Comparison of ENCODE assay signal across 26 mouse cellular contexts in the genomic region with DNA sequence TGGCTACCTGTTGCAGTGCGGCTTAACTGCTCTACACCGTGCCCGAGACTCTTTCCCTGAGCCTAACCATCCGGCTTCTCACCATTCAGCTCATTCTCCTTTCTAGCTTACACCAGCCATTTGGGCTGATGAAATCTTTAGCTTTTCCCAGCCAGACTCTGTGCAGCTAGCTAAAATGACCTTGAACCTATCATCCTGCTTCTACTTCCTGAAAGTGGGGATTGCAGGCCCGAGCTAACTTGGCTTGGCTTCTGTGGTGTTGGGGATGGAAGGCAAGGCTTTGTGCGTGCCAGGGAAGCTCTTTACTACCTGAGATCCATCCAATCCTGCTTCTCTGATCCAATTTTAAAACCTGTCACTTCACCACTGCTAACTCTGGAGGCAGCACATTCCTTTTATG.
DNase-seq lines count a peak whose midpoint lies in the region; ATAC-seq and TF ChIP-seq lines count a peak whose summit lies in the region.
"Had no signal": no experiment of that assay in that cellular context is flagged by ENCODE, and none has a peak within 500 bp of the region (broad histone marks: within the 10 kb centered on the region; RNA-seq: fewer than 3 reads in every experiment).

No protein-coding gene starts in this region.

- no peaks in the 10 kb centered on the region for H3K9me3 ChIP-seq in kidney, embryonic 16.5 days (ENCODE audit: low read length)
- H3K9me3 ChIP-seq in limb, embryonic 11.5 days (ENCODE audit: control insufficient read depth, low read length) = no peaks in the 10 kb centered on the region
- H3K9me3 ChIP-seq in hindbrain, embryonic 14.5 days (ENCODE audit: control insufficient read depth, low read length) = no peaks in the 10 kb centered on the region
- H3K9me3 ChIP-seq: forebrain, embryonic 10.5 days; hindbrain, embryonic 15.5 days; midbrain, embryonic 10.5 days had no signal

- H3K36me3 ChIP-seq in heart, adult 2 months (ENCODE audit: control insufficient read depth, insufficient read depth, low read length) = no peaks in the 10 kb centered on the region
- no peaks in the 10 kb centered on the region for H3K36me3 ChIP-seq in kidney, embryonic 16.5 days (ENCODE audit: insufficient read depth, low read length)
- H3K36me3 ChIP-seq in limb, embryonic 11.5 days (ENCODE audit: control insufficient read depth, insufficient read depth, low read length) = no peaks in the 10 kb centered on the region
- no peaks in the 10 kb centered on the region for H3K36me3 ChIP-seq in hindbrain, embryonic 14.5 days (replicated peaks; ENCODE audit: control insufficient read depth, insufficient read depth)
- H3K36me3 ChIP-seq: forebrain, embryonic 10.5 days; hindbrain, embryonic 15.5 days; liver, embryonic 12.5 days; midbrain, embryonic 10.5 days had no signal

- no peaks in the 10 kb centered on the region for H3K27me3 ChIP-seq in heart, adult 2 months (ENCODE audit: control insufficient read depth, insufficient read depth, low read length)
- no peaks in the 10 kb centered on the region for H3K27me3 ChIP-seq in kidney, embryonic 16.5 days (ENCODE audit: insufficient read depth, low read length)
- no peaks in the 10 kb centered on the region for H3K27me3 ChIP-seq in limb, embryonic 11.5 days (ENCODE audit: control insufficient read depth, insufficient read depth, low read length)
- H3K27me3 ChIP-seq in hindbrain, embryonic 14.5 days (ENCODE audit: control insufficient read depth, insufficient read depth, low read length) = no peaks in the 10 kb centered on the region
- H3K27me3 ChIP-seq: hindbrain, embryonic 15.5 days; liver, embryonic 12.5 days had no signal

- TF ChIP-seq POLR2A in heart, adult 2 months (IDR thresholded peaks at IDR 0.05; ENCODE audit: insufficient read depth, low read depth, low read length) = no peak

- peak overlapping the region; percentile 32; the same call in 1 of the 2 replicates for H3K27ac ChIP-seq in heart, adult 2 months
- H3K27ac ChIP-seq in kidney, embryonic 16.5 days (ENCODE audit: low read length) = peak overlapping the region; percentile 28; the same call in 1 of the 2 replicates
- H3K27ac ChIP-seq in limb, embryonic 11.5 days (replicated peaks; ENCODE audit: low read depth, low read length) = peak overlapping the region; percentile 81
- H3K27ac ChIP-seq in hindbrain, embryonic 14.5 days = no peak overlapping the region
- H3K27ac ChIP-seq: hindbrain, embryonic 15.5 days; layer of hippocampus, adult 2 months; liver, embryonic 12.5 days had no signal

- ATAC-seq in kidney, embryonic 16.5 days (ENCODE audit: low FRiP score, low TSS enrichment) = no peak
- no peak for ATAC-seq in limb, embryonic 11.5 days (ENCODE audit: insufficient number of reproducible peaks, low FRiP score, low TSS enrichment, low read depth)
- ATAC-seq in CD4-positive, CD25-positive, alpha-beta regulatory T cell, adult 4 months = no peak
- ATAC-seq in hindbrain, embryonic 14.5 days (ENCODE audit: low FRiP score) = no peak
- ATAC-seq: intestine, postnatal 0 days; liver, embryonic 12.5 days had no signal

- no peak for TF ChIP-seq EP300 in heart, adult 2 months (IDR thresholded peaks at IDR 0.05; ENCODE audit: insufficient read depth, low read depth, low read length)

- intact Hi-C loops in heart, adult 2 months (cut with DNase I) = loop anchor here (5.0 kb wide), 1 partner anchor 88 kb away; no protein-coding TSS in a partner anchor
- intact Hi-C loops in heart, postnatal 25 days (cut with DNase I) = no loop called here

- no peaks in the 10 kb centered on the region for H3K79me2 ChIP-seq in heart, adult 2 months (replicated peaks; ENCODE audit: control insufficient read depth, insufficient read depth, low read length)

- no peak overlapping the region for H3K4me2 ChIP-seq in kidney, embryonic 16.5 days (replicated peaks; ENCODE audit: low read depth, low read length)
- H3K4me2 ChIP-seq in limb, embryonic 11.5 days (ENCODE audit: low read depth, severe bottlenecking) = no peak overlapping the region
- H3K4me2 ChIP-seq in hindbrain, embryonic 14.5 days (replicated peaks) = no peak overlapping the region
- H3K4me2 ChIP-seq: hindbrain, embryonic 15.5 days; liver, embryonic 12.5 days had no signal

- peaks cover 7% of the 10 kb centered on the region for H3K4me1 ChIP-seq in heart, adult 2 months (ENCODE audit: control insufficient read depth, insufficient read depth, low read length)
- peaks cover 23% of the 10 kb centered on the region for H3K4me1 ChIP-seq in kidney, embryonic 16.5 days (ENCODE audit: insufficient read depth, low read length)
- peaks cover 14% of the 10 kb centered on the region; the same call in 1 of the 2 replicates for H3K4me1 ChIP-seq in limb, embryonic 11.5 days (ENCODE audit: control insufficient read depth, insufficient read depth, low read length)
- no peaks in the 10 kb centered on the region for H3K4me1 ChIP-seq in hindbrain, embryonic 14.5 days (replicated peaks; ENCODE audit: control insufficient read depth, insufficient read depth, low read length)
- H3K4me1 ChIP-seq: liver, embryonic 12.5 days had no signal

- 57% methylated on average over 6 of the region's 6 CpGs for WGBS in heart, adult 2 months
- 77% methylated on average over 6 of the region's 6 CpGs for WGBS in kidney, embryonic 16.5 days
- WGBS in limb, embryonic 11.5 days = 66% methylated on average over 6 of the region's 6 CpGs
- WGBS in hindbrain, embryonic 14.5 days = 83% methylated on average over 6 of the region's 6 CpGs

- TF ChIP-seq CTCF in heart, adult 2 months (IDR thresholded peaks at IDR 0.05) = no peak

- no peak overlapping the region for H3K9ac ChIP-seq in heart, adult 2 months (ENCODE audit: low read depth, low read length)
- H3K9ac ChIP-seq in kidney, embryonic 16.5 days (replicated peaks; ENCODE audit: low read length) = no peak overlapping the region
- H3K9ac ChIP-seq in limb, embryonic 11.5 days (ENCODE audit: low read length) = no peak overlapping the region
- H3K9ac ChIP-seq in hindbrain, embryonic 14.5 days = no peak overlapping the region
- H3K9ac ChIP-seq: hindbrain, embryonic 15.5 days; liver, embryonic 12.5 days had no signal

- H3K4me3 ChIP-seq in heart, adult 2 months = no peak overlapping the region
- no peak overlapping the region for H3K4me3 ChIP-seq in kidney, embryonic 16.5 days (ENCODE audit: low read length)
- H3K4me3 ChIP-seq in limb, embryonic 11.5 days (ENCODE audit: low read depth, low read length) = no peak overlapping the region
- H3K4me3 ChIP-seq in hindbrain, embryonic 14.5 days (replicated peaks; ENCODE audit: low read length) = no peak overlapping the region
- H3K4me3 ChIP-seq: forebrain, embryonic 10.5 days; hindbrain, embryonic 15.5 days; layer of hippocampus, adult 2 months; liver, embryonic 12.5 days; midbrain, embryonic 10.5 days had no signal

- no peak for DNase-seq in heart, adult 2 months
- DNase-seq in heart, postnatal 25 days (ENCODE audit: low spot score) = no peak
- no peak for DNase-seq in kidney, postnatal 14 days
- peak; percentile 23 for DNase-seq in R1 (ENCODE audit: low read depth, low spot score)
- no peak for DNase-seq in limb, embryonic 11.5 days (ENCODE audit: low spot score)
- DNase-seq in hindbrain, embryonic 14.5 days (ENCODE audit: low spot score) = no peak
- DNase-seq: adrenal gland, postnatal 10 days; B cell, adult 2 months; cerebellum, adult 11 months; cerebellum, postnatal 25 days; embryo, embryonic 11 days; gastrocnemius, postnatal 14 days; kidney, postnatal 10 days; layer of hippocampus, postnatal 36 days; lung, adult 2 months; lung, postnatal 4 days; right cerebral cortex, postnatal 14 days; thymus, adult 2 months had no signal
